25 mouse cellular contexts compared by ENCODE assay signal in genomic region chr13:6751149-6751548, GRCm38 (mm10).
DNase-seq lines count a peak whose midpoint lies in the region; ATAC-seq and TF ChIP-seq lines count a peak whose summit lies in the region.
"Had no signal": no experiment of that assay in that cellular context is flagged by ENCODE, and none has a peak within 500 bp of the region (broad histone marks: within the 10 kb centered on the region; RNA-seq: fewer than 3 reads in every experiment).

No protein-coding gene starts in this region.

- intact Hi-C loops in left cerebral cortex, adult 2 months (cut with DNase I), result loop anchor here (10.0 kb wide), 1 partner anchor 1424 kb away; no protein-coding TSS in a partner anchor

- H3K36me3 ChIP-seq in kidney, embryonic 14.5 days (ENCODE audit: control insufficient read depth, insufficient read depth, low read length), result no peaks in the 10 kb centered on the region
- H3K36me3 ChIP-seq in kidney, embryonic 16.5 days (ENCODE audit: insufficient read depth, low read length), result no peaks in the 10 kb centered on the region
- H3K36me3 ChIP-seq in forebrain, embryonic 14.5 days (ENCODE audit: control insufficient read depth, insufficient read depth, low read length), result no peaks in the 10 kb centered on the region
- H3K36me3 ChIP-seq: embryonic facial prominence, embryonic 13.5 days; embryonic facial prominence, embryonic 15.5 days; forebrain, embryonic 10.5 days; forebrain, embryonic 12.5 days; forebrain, embryonic 15.5 days had no signal

- peak; percentile 83 for ATAC-seq in kidney, embryonic 14.5 days (ENCODE audit: low FRiP score, low TSS enrichment)
- peak; percentile 80 for ATAC-seq in kidney, embryonic 16.5 days (ENCODE audit: low FRiP score, low TSS enrichment)
- no peak for ATAC-seq in forebrain, embryonic 14.5 days
- ATAC-seq: forebrain, embryonic 15.5 days; forebrain, postnatal 0 days had no signal

- H3K27me3 ChIP-seq in kidney, embryonic 14.5 days (ENCODE audit: control insufficient read depth, insufficient read depth, low read length), result no peaks in the 10 kb centered on the region
- H3K27me3 ChIP-seq in kidney, embryonic 16.5 days (ENCODE audit: insufficient read depth, low read length), result no peaks in the 10 kb centered on the region
- H3K27me3 ChIP-seq in forebrain, embryonic 14.5 days (replicated peaks; ENCODE audit: control insufficient read depth, insufficient read depth, low read length), result no peaks in the 10 kb centered on the region
- H3K27me3 ChIP-seq: embryonic facial prominence, embryonic 13.5 days; embryonic facial prominence, embryonic 15.5 days; forebrain, embryonic 12.5 days; forebrain, embryonic 15.5 days had no signal

- H3K9me3 ChIP-seq in kidney, embryonic 14.5 days (ENCODE audit: control insufficient read depth, low read length), result no peaks in the 10 kb centered on the region
- no peaks in the 10 kb centered on the region for H3K9me3 ChIP-seq in kidney, embryonic 16.5 days (ENCODE audit: low read length)
- no peaks in the 10 kb centered on the region for H3K9me3 ChIP-seq in forebrain, embryonic 14.5 days (replicated peaks; ENCODE audit: control insufficient read depth, low read length)
- H3K9me3 ChIP-seq: embryonic facial prominence, embryonic 13.5 days; embryonic facial prominence, embryonic 15.5 days; forebrain, embryonic 10.5 days; forebrain, embryonic 12.5 days; forebrain, embryonic 15.5 days had no signal

- 9% methylated on average over 1 of the region's 1 CpGs for WGBS in kidney, embryonic 14.5 days
- 28% methylated on average over 1 of the region's 1 CpGs for WGBS in kidney, embryonic 16.5 days
- 74% methylated on average over 1 of the region's 1 CpGs for WGBS in forebrain, embryonic 14.5 days

- H3K4me3 ChIP-seq in kidney, embryonic 14.5 days (ENCODE audit: low read length), result no peak overlapping the region
- no peak overlapping the region for H3K4me3 ChIP-seq in kidney, embryonic 16.5 days (ENCODE audit: low read length)
- no peak overlapping the region for H3K4me3 ChIP-seq in forebrain, embryonic 14.5 days (ENCODE audit: low read depth, low read length)
- no peak overlapping the region for H3K4me3 ChIP-seq in left cerebral cortex, adult 2 months
- H3K4me3 ChIP-seq: embryonic facial prominence, embryonic 13.5 days; embryonic facial prominence, embryonic 15.5 days; erythroblast, embryonic 14.5 days; forebrain, embryonic 10.5 days; forebrain, embryonic 12.5 days; forebrain, embryonic 15.5 days had no signal

- no peak overlapping the region for H3K4me2 ChIP-seq in kidney, embryonic 14.5 days (replicated peaks; ENCODE audit: low read depth, low read length)
- H3K4me2 ChIP-seq in kidney, embryonic 16.5 days (replicated peaks; ENCODE audit: low read depth, low read length), result no peak overlapping the region
- H3K4me2 ChIP-seq in forebrain, embryonic 14.5 days (ENCODE audit: low read length), result no peak overlapping the region
- H3K4me2 ChIP-seq: embryonic facial prominence, embryonic 13.5 days; embryonic facial prominence, embryonic 15.5 days; forebrain, embryonic 12.5 days; forebrain, embryonic 15.5 days had no signal

- no peaks in the 10 kb centered on the region for H3K4me1 ChIP-seq in kidney, embryonic 14.5 days (ENCODE audit: control insufficient read depth, insufficient read depth, low read length)
- peaks cover 25% of the 10 kb centered on the region for H3K4me1 ChIP-seq in kidney, embryonic 16.5 days (ENCODE audit: insufficient read depth, low read length)
- no peaks in the 10 kb centered on the region for H3K4me1 ChIP-seq in forebrain, embryonic 14.5 days (ENCODE audit: control insufficient read depth, insufficient read depth, low read length)
- H3K4me1 ChIP-seq: embryonic facial prominence, embryonic 13.5 days; embryonic facial prominence, embryonic 15.5 days; forebrain, embryonic 10.5 days; forebrain, embryonic 12.5 days; forebrain, embryonic 15.5 days had no signal

- DNase-seq in kidney, adult 18-20 months, result no peak
- DNase-seq in kidney, postnatal 14 days, result no peak
- peak; percentile 51 for DNase-seq in Muller cell, postnatal 12 days (ENCODE audit: inconsistent ontology term)
- DNase-seq in NIH3T3 (ENCODE audit: low read depth), result peak; percentile 2
- DNase-seq in forebrain, embryonic 14.5 days (ENCODE audit: low spot score), result no peak
- no peak for DNase-seq in left cerebral cortex, adult 2 months (ENCODE audit: extremely low spot score in 1 of 2, low spot score in 2 of 2)
- DNase-seq: adrenal gland, adult 2 months; adrenal gland, postnatal 10 days; adrenal gland, postnatal 25 days; cerebellum, adult 11 months; cerebellum, adult 18-20 months; cerebellum, adult 8-10 months; cerebellum, adult 9-11 months; cerebellum, postnatal 14 days; cerebellum, postnatal 36 days; embryo, embryonic 11 days; forebrain, postnatal 0 days had no signal

- H3K9ac ChIP-seq in kidney, embryonic 14.5 days (ENCODE audit: low read depth, low read length), result no peak overlapping the region
- no peak overlapping the region for H3K9ac ChIP-seq in kidney, embryonic 16.5 days (replicated peaks; ENCODE audit: low read length)
- H3K9ac ChIP-seq in forebrain, embryonic 14.5 days (ENCODE audit: low read length), result no peak overlapping the region
- H3K9ac ChIP-seq: embryonic facial prominence, embryonic 13.5 days; embryonic facial prominence, embryonic 15.5 days; forebrain, embryonic 12.5 days; forebrain, embryonic 15.5 days; forebrain, postnatal 0 days had no signal

- H3K27ac ChIP-seq in kidney, embryonic 14.5 days (ENCODE audit: low read depth, low read length), result no peak overlapping the region
- peak overlapping the region; percentile 43 for H3K27ac ChIP-seq in kidney, embryonic 16.5 days (ENCODE audit: low read length)
- H3K27ac ChIP-seq in forebrain, embryonic 14.5 days (ENCODE audit: low read depth, low read length), result no peak overlapping the region
- no peak overlapping the region for H3K27ac ChIP-seq in left cerebral cortex, adult 2 months
- H3K27ac ChIP-seq: embryonic facial prominence, embryonic 13.5 days; embryonic facial prominence, embryonic 15.5 days; forebrain, embryonic 10.5 days; forebrain, embryonic 12.5 days; forebrain, embryonic 15.5 days had no signal

- TF ChIP-seq CTCF in left cerebral cortex, adult 2 months (IDR thresholded peaks at IDR 0.05), result no peak

Comparison
In these comparisons a context has a peak if more than half of its experiments do, and no peak if none do; other contexts are left out.
1. DNase-seq: peak in Muller cell, postnatal 12 days (single experiment) and NIH3T3 (single experiment); none in kidney, adult 18-20 months (single experiment), kidney, postnatal 14 days (single experiment), forebrain, embryonic 14.5 days (single experiment) and left cerebral cortex, adult 2 months (0 of 2).